Mouse (Mus musculus) cortical plate, adult 2 months (tissue): ENCODE measurements at regions not wholly inside any gene's neighbourhood (a gene's known extent, or its start where the extent isn't known, plus 50 kb on each side); places are given as distances from the start of the nearest gene placed in this dataset.

Experiments used
- CTCF ChIP-seq: fragments of 200-500 bp; IDR thresholded peaks from 2 replicates; pipeline ENCODE4 v1.5.1; 2011; ENCODE audit warnings: mild to moderate bottlenecking, control low read depth, low read length; ENCODE audit not compliant: insufficient read depth; ENCODE audit errors: extremely low read depth
- POLR2A ChIP-seq: fragments of 200-500 bp; IDR thresholded peaks from 2 replicates; pipeline ENCODE4 v1.6.1; 2011; ENCODE audit warnings: mild to moderate bottlenecking, low read length, control low read depth; ENCODE audit not compliant: insufficient read depth; ENCODE audit errors: extremely low read depth

DNA sequence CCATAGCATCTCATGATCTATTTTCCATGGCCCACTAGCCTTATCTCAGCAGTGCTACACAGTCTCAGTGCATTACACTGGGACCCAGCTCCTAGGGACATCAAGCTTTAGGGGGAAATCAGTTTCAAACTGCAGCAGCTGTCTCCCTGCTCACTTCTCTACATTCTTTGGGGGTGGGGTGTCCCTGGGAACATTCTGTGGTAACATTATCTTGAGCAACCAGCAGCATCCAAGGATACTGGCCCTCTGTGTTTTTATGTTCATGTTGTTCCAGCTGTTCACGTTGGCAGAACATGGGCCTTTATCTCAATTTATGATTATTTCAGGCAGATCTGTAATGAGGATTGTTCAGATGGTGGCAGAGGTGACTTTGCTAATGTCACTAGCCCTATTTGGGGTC lies 308.2 kb downstream of the Glrx3 start:
- TF ChIP-seq CTCF (no peak), POLR2A (no peak)
